Mouse (Mus musculus) MEL (cell line): ENCODE measurements around the gene Pi4k2a. TPM values are rescaled to one million over a fixed set of nuclear protein-coding genes. Genes with fewer than 3 reads are reported as not detected.

ENCODE experiments used
- DNase-seq: peaks from one replicate; pipeline ENCODE4 v3.0.0; 2011; ENCODE audit warnings: low read depth, low spot score
- H3K27ac ChIP-seq: 2 replicates; pipeline ENCODE4 v1.5.1; 2012; ENCODE audit warnings: low read depth, mild to moderate bottlenecking, control low read depth, low read length, moderate library complexity; ENCODE audit not compliant: control insufficient read depth
- H3K27me3 ChIP-seq, 2 experiments: fragments of 150-350 bp in 1 of 2; sonication (generic) in 1 of 2; 2 replicates each; pipeline ENCODE4 v1.6.1; 2012; ENCODE audit warnings: low read length in 2 of 2, mild to moderate bottlenecking in 2 of 2, improper control_type of control experiment in 1 of 2, moderate library complexity in 1 of 2; ENCODE audit not compliant: insufficient read depth in 2 of 2, control insufficient read depth in 1 of 2
- H3K36me3 ChIP-seq, 2 experiments: 2 replicates each; pipeline ENCODE4 v1.6.1; 2012 to 2014; ENCODE audit warnings: low read length in 2 of 2, improper control_type of control experiment in 1 of 2, inconsistent platforms in 1 of 2, mild to moderate bottlenecking in 1 of 2; ENCODE audit not compliant: insufficient read depth in 2 of 2, control insufficient read depth in 1 of 2
- H3K4me1 ChIP-seq, 2 experiments: fragments of 150-350 bp in 1 of 2; sonication (generic) in 1 of 2; 2 replicates each; pipeline ENCODE4 v1.6.1; 2012; ENCODE audit warnings: low read length in 2 of 2, improper control_type of control experiment in 1 of 2, mild to moderate bottlenecking in 1 of 2; ENCODE audit not compliant: insufficient read depth in 2 of 2, control insufficient read depth in 1 of 2
- H3K4me3 ChIP-seq, 2 experiments: fragments of 150-350 bp in 1 of 2; sonication (generic) in 1 of 2; 2 replicates each; pipeline ENCODE4 v1.5.1; 2012; ENCODE audit warnings: low read depth in 2 of 2, low read length in 2 of 2, mild to moderate bottlenecking in 2 of 2, moderate library complexity in 2 of 2, control low read depth in 1 of 2, improper control_type of control experiment in 1 of 2; ENCODE audit not compliant: control insufficient read depth in 1 of 2, insufficient read depth in 1 of 2
- H3K79me2 ChIP-seq: 2 replicates; pipeline ENCODE4 v1.6.1; 2012; ENCODE audit warnings: mild to moderate bottlenecking, low read length, moderate library complexity; ENCODE audit not compliant: control insufficient read depth, poor library complexity, insufficient read depth
- H3K9ac ChIP-seq: 2 replicates; pipeline ENCODE4 v1.6.1; 2012; ENCODE audit warnings: low read depth, mild to moderate bottlenecking, control low read depth, low read length, moderate library complexity; ENCODE audit not compliant: control insufficient read depth, poor library complexity, severe bottlenecking
- H3K9me3 ChIP-seq: fragments of 150-350 bp; sonication (generic); replicated peaks from 2 replicates; pipeline ENCODE4 v1.6.1; 2012; ENCODE audit warnings: mild to moderate bottlenecking, low read length, improper control_type of control experiment, moderate library complexity; ENCODE audit not compliant: insufficient read depth
- CHD1 ChIP-seq: IDR thresholded peaks from 2 replicates; pipeline ENCODE4 v1.6.1; 2012; ENCODE audit warnings: low read depth, mild to moderate bottlenecking, inconsistent platforms, low read length, improper control_type of control experiment
- E2F4 ChIP-seq: IDR thresholded peaks from 2 replicates; pipeline ENCODE4 v1.6.1; 2011; ENCODE audit warnings: low read depth, low read length, improper control_type of control experiment, borderline replicate concordance
- ELF1 ChIP-seq: IDR thresholded peaks from 2 replicates; pipeline ENCODE4 v1.6.1; 2014; ENCODE audit warnings: low read depth, mild to moderate bottlenecking, inconsistent platforms, low read length, improper control_type of control experiment, moderate library complexity
- EP300 ChIP-seq, 2 experiments: IDR thresholded peaks; 2 replicates each; pipeline ENCODE4 v1.6.1; 2011; ENCODE audit warnings: improper control_type of control experiment in 2 of 2, low read length in 2 of 2, low read depth in 1 of 2, mild to moderate bottlenecking in 1 of 2
- ETS1 ChIP-seq: IDR thresholded peaks from 2 replicates; pipeline ENCODE4 v1.6.1; 2012; ENCODE audit warnings: low read depth, mild to moderate bottlenecking, inconsistent platforms, low read length, improper control_type of control experiment, moderate library complexity
- GABPA ChIP-seq: IDR thresholded peaks from 2 replicates; pipeline ENCODE4 v1.6.1; 2012; ENCODE audit warnings: low read depth, mild to moderate bottlenecking, inconsistent platforms, low read length, improper control_type of control experiment, moderate library complexity
- GATA1 ChIP-seq: IDR thresholded peaks from 2 replicates; pipeline ENCODE4 v1.6.1; 2011; ENCODE audit warnings: low read depth, low read length, improper control_type of control experiment
- HCFC1 ChIP-seq: IDR thresholded peaks from 2 replicates; pipeline ENCODE4 v1.6.1; 2012; ENCODE audit warnings: low read depth, mild to moderate bottlenecking, inconsistent platforms, low read length, improper control_type of control experiment, moderate library complexity
- KAT2A ChIP-seq: conservative IDR thresholded peaks from 2 replicates; pipeline ENCODE4 v1.6.1; 2012; ENCODE audit warnings: low read depth, low read length, improper control_type of control experiment, inconsistent platforms
- MAFK ChIP-seq: IDR thresholded peaks from 2 replicates; pipeline ENCODE4 v1.6.1; 2011; ENCODE audit warnings: low read depth, mild to moderate bottlenecking, low read length, improper control_type of control experiment, borderline replicate concordance
- MAX ChIP-seq: IDR thresholded peaks from 2 replicates; pipeline ENCODE4 v1.6.1; 2011; ENCODE audit warnings: low read length, improper control_type of control experiment
- MAZ ChIP-seq: IDR thresholded peaks from 2 replicates; pipeline ENCODE4 v1.6.1; 2012; ENCODE audit warnings: low read depth, mild to moderate bottlenecking, inconsistent platforms, low read length, improper control_type of control experiment
- MEF2A ChIP-seq: IDR thresholded peaks from 2 replicates; pipeline ENCODE4 v1.6.1; 2014; ENCODE audit warnings: low read depth, mild to moderate bottlenecking, inconsistent platforms, low read length, improper control_type of control experiment; ENCODE audit not compliant: poor library complexity, insufficient replicate concordance, severe bottlenecking; ENCODE audit errors: extremely low read depth
- MXI1 ChIP-seq: IDR thresholded peaks from 2 replicates; pipeline ENCODE4 v1.6.1; 2011; ENCODE audit warnings: mild to moderate bottlenecking, low read depth, low read length, improper control_type of control experiment
- MYB ChIP-seq: IDR thresholded peaks from 2 replicates; pipeline ENCODE4 v1.6.1; 2011; ENCODE audit warnings: mild to moderate bottlenecking, low read depth, low read length, improper control_type of control experiment
- MYC ChIP-seq: IDR thresholded peaks from 2 replicates; pipeline ENCODE4 v1.6.1; 2011; ENCODE audit warnings: low read depth, mild to moderate bottlenecking, low read length, improper control_type of control experiment, moderate library complexity
- NELFE ChIP-seq: IDR thresholded peaks from 2 replicates; pipeline ENCODE4 v1.6.1; 2011; ENCODE audit warnings: low read depth, low read length, improper control_type of control experiment
- NRF1 ChIP-seq: IDR thresholded peaks from 2 replicates; pipeline ENCODE4 v1.6.1; 2014; ENCODE audit warnings: low read depth, mild to moderate bottlenecking, inconsistent platforms, low read length, improper control_type of control experiment, moderate library complexity; ENCODE audit not compliant: poor library complexity, insufficient read depth, severe bottlenecking
- POLR2A ChIP-seq, 2 experiments: IDR thresholded peaks; 2 replicates each; pipeline ENCODE4 v1.6.1; 2011 to 2012; ENCODE audit warnings: low read length in 2 of 2, mild to moderate bottlenecking in 2 of 2, control low read depth in 1 of 2, improper control_type of control experiment in 1 of 2, low read depth in 1 of 2, moderate library complexity in 1 of 2; ENCODE audit not compliant: control insufficient read depth in 1 of 2, insufficient read depth in 1 of 2, poor library complexity in 1 of 2
- POLR2AphosphoS2 ChIP-seq: IDR thresholded peaks from 2 replicates; pipeline ENCODE4 v1.6.1; 2011; ENCODE audit warnings: low read length, improper control_type of control experiment
- RAD21 ChIP-seq: IDR thresholded peaks from 2 replicates; pipeline ENCODE4 v1.6.1; 2011; ENCODE audit warnings: mild to moderate bottlenecking, low read depth, low read length, improper control_type of control experiment
- SIN3A ChIP-seq: IDR thresholded peaks from 2 replicates; pipeline ENCODE4 v1.6.1; 2012; ENCODE audit warnings: low read length, improper control_type of control experiment, inconsistent platforms
- SMC3 ChIP-seq: IDR thresholded peaks from 2 replicates; pipeline ENCODE4 v1.6.1; 2011; ENCODE audit warnings: low read depth, low read length, improper control_type of control experiment
- TBP ChIP-seq: IDR thresholded peaks from 2 replicates; pipeline ENCODE4 v1.8.0; 2011; ENCODE audit warnings: low read depth, low read length, improper control_type of control experiment
- TCF12 ChIP-seq: IDR thresholded peaks from 2 replicates; pipeline ENCODE4 v1.6.1; 2014; ENCODE audit warnings: low read depth, mild to moderate bottlenecking, inconsistent platforms, low read length, improper control_type of control experiment, moderate library complexity
- UBTF ChIP-seq: IDR thresholded peaks from 2 replicates; pipeline ENCODE4 v1.6.1; 2012; ENCODE audit warnings: low read depth, mild to moderate bottlenecking, inconsistent platforms, low read length, improper control_type of control experiment, moderate library complexity, borderline replicate concordance; ENCODE audit not compliant: insufficient read depth
- ZKSCAN1 ChIP-seq: IDR thresholded peaks from 2 replicates; pipeline ENCODE4 v1.6.1; 2012; ENCODE audit warnings: low read depth, mild to moderate bottlenecking, inconsistent platforms, low read length, improper control_type of control experiment, moderate library complexity
- ZMIZ1 ChIP-seq: IDR thresholded peaks from 2 replicates; pipeline ENCODE4 v1.6.1; 2012; ENCODE audit warnings: low read depth, mild to moderate bottlenecking, inconsistent platforms, low read length, improper control_type of control experiment, moderate library complexity
- ZNF384 ChIP-seq: IDR thresholded peaks from 2 replicates; pipeline ENCODE4 v1.6.1; 2012; ENCODE audit warnings: low read depth, mild to moderate bottlenecking, inconsistent platforms, low read length, improper control_type of control experiment
- polyA plus RNA-seq, 2 experiments: library from polyadenylated mRNA; stranded (reverse) in 1 of 2; unstranded in 1 of 2; fragments of >175 nt in 1 of 2; fragments of >200 nt in 1 of 2; gene quantifications; 2 replicates each; pipeline versions ENCODE4 v1.2.1 to v1.2.4; 2012; ENCODE audit warnings: low replicate concordance in 2 of 2, low read depth in 1 of 2; ENCODE audit not compliant: insufficient read length in 2 of 2, insufficient read depth in 1 of 2, missing spikeins in 1 of 2
- total RNA-seq: library from RNA; depleted of rRNA; stranded (reverse); fragments of 300-350 nt; gene quantifications from 2 replicates; pipeline ENCODE4 v1.2.3, GENCODE M21; 2012

Pi4k2a gene
- total and polyA plus RNA-seq, 3 experiments = 10.2 to 30.3 TPM; not detected in 1

- Histone ChIP-seq H3K36me3 (peaks cover 3 to 29% of the 10 kb centered on the region in 2 experiments), H3K27me3 (no peaks in the 10 kb centered on the region), H3K27ac (no peak overlapping the region), H3K79me2 (peaks cover 6% of the 10 kb centered on the region), H3K4me1 (peaks cover 7 to 32% of the 10 kb centered on the region in 2 experiments), H3K4me3 (no peak overlapping the region), H3K9ac (no peak overlapping the region), H3K9me3 (no peaks in the 10 kb centered on the region)
- DNase-seq = no peak
- TF ChIP-seq SIN3A (no peak), MXI1 (no peak), MAZ (no peak), POLR2AphosphoS2 (no peak), MYB (no peak), ELF1 (no peak), NRF1 (no peak), CHD1 (no peak), TBP (no peak), NELFE (no peak), RAD21 (no peak)
Measured at GRCm38 (mm10) chr19:42124684-42125083, 34.4 kb downstream of the Pi4k2a start.

- Histone ChIP-seq H3K4me3 (no peak overlapping the region), H3K27ac (peak overlapping the region; percentile 12; the same call in 1 of the 2 replicates), H3K36me3 (peaks cover 3 to 39% of the 10 kb centered on the region in 2 experiments), H3K9me3 (no peaks in the 10 kb centered on the region), H3K79me2 (peaks cover 6% of the 10 kb centered on the region), H3K9ac (no peak overlapping the region), H3K4me1 (peaks cover 17 to 42% of the 10 kb centered on the region in 2 experiments), H3K27me3 (no peaks in the 10 kb centered on the region)
- DNase-seq = peak; percentile 74
- TF ChIP-seq MAZ (0 out of 2 replicates have a peak, but pooled peaks have one; percentile 29), ZNF384 (no peak), ZMIZ1 (no peak), ZKSCAN1 (no peak), NELFE (0 out of 2 replicates have a peak, but pooled peaks have one; percentile 6), ETS1 (peak; percentile 58; the same call in 1 of the 2 replicates), TBP (no peak), POLR2A (IDR thresholded peaks at IDR 0.05; ENCODE audit: control insufficient read depth in 1 of 2, insufficient read depth in 1 of 2, low read depth in 1 of 2, low read length in 2 of 2, poor library complexity in 1 of 2) (no peak), POLR2AphosphoS2 (peak; percentile 52; the same call in 1 of the 2 replicates), CHD1 (no peak), GABPA (no peak), GATA1 (no peak; the same call in 1 of the 2 replicates), TCF12 (0 out of 2 replicates have a peak, but pooled peaks have one; percentile 38), MEF2A (peak; percentile 78; the same call in 1 of the 2 replicates), MAFK (no peak; the same call in 1 of the 2 replicates), KAT2A (no peak), ELF1 (no peak), HCFC1 (no peak), MAX (0 out of 2 replicates have a peak, but pooled peaks have one; percentile 12), MYC (peak; percentile 54; the same call in 1 of the 2 replicates), UBTF (no peak), SMC3 (no peak), SIN3A (peak; percentile 79), EP300 (IDR thresholded peaks at IDR 0.05; ENCODE audit: low read depth in 1 of 2, low read length in 2 of 2) (peak; percentile 52 to 70; a peak in 3 of 4 replicates), NRF1 (no peak), MXI1 (peak; percentile 30; the same call in 1 of the 2 replicates), E2F4 (no peak)
Measured at GRCm38 (mm10) chr19:42125501-42126218, 35.4 kb downstream of the Pi4k2a start.
